ENCODE assay signal across 22 mouse cellular contexts in the genomic region with DNA sequence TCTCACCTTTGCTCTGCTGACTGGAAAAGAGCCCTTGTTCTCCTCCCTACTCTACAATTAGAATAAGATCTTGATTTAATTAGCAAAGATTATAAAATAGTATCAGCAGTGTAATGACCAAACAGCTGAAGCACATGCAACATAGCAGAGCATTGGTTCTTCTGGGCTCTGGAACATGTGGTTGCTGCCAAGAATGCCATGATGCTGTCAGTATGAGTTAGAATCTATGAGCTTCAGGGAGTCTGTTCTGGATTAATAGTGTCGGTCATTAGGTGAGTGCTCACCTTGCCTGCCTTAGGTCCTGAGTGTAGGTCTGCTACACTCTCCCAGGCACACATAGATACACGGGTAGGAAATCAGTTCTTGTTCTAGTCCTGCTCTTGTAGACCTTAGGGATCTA.
DNase-seq lines count a peak whose midpoint lies in the region; ATAC-seq and TF ChIP-seq lines count a peak whose summit lies in the region.
"Had no signal": no experiment of that assay in that cellular context is flagged by ENCODE, and none has a peak within 500 bp of the region (broad histone marks: within the 10 kb centered on the region; RNA-seq: fewer than 3 reads in every experiment).

No protein-coding gene starts in this region.

- 0 out of 2 replicates have a peak, but pooled peaks cover 3% of the 10 kb centered on the region for H3K36me3 ChIP-seq in heart, embryonic 11.5 days (ENCODE audit: control insufficient read depth, insufficient read depth, low read length)
- H3K36me3 ChIP-seq: embryonic facial prominence, embryonic 12.5 days; hindbrain, embryonic 15.5 days had no signal

- H3K9me3 ChIP-seq in heart, embryonic 11.5 days (replicated peaks; ENCODE audit: control insufficient read depth, low read length): no peaks in the 10 kb centered on the region
- H3K9me3 ChIP-seq: embryonic facial prominence, embryonic 12.5 days; heart, embryonic 12.5 days; hindbrain, embryonic 10.5 days; hindbrain, embryonic 15.5 days had no signal

- H3K4me2 ChIP-seq in heart, embryonic 11.5 days: no peak overlapping the region
- H3K4me2 ChIP-seq: embryonic facial prominence, embryonic 12.5 days; heart, embryonic 12.5 days; hindbrain, embryonic 15.5 days had no signal

- H3K4me1 ChIP-seq in heart, embryonic 11.5 days (ENCODE audit: control insufficient read depth, insufficient read depth, low read length): peaks cover 8% of the 10 kb centered on the region
- H3K4me1 ChIP-seq: embryonic facial prominence, embryonic 12.5 days; hindbrain, embryonic 10.5 days had no signal

- H3K27ac ChIP-seq in left cerebral cortex, adult 2 months: peak overlapping the region; percentile 13; the same call in 1 of the 2 replicates
- H3K27ac ChIP-seq in heart, embryonic 11.5 days (ENCODE audit: low read depth, low read length): no peak overlapping the region
- H3K27ac ChIP-seq: embryonic facial prominence, embryonic 12.5 days; heart, adult 2 months; hindbrain, embryonic 10.5 days; hindbrain, embryonic 15.5 days had no signal

- no peak overlapping the region for H3K4me3 ChIP-seq in left cerebral cortex, adult 2 months
- H3K4me3 ChIP-seq in heart, embryonic 11.5 days (ENCODE audit: low read depth, low read length): no peak overlapping the region
- H3K4me3 ChIP-seq: embryonic facial prominence, embryonic 12.5 days; heart, adult 2 months; heart, embryonic 12.5 days; hindbrain, embryonic 10.5 days; hindbrain, embryonic 15.5 days had no signal

- WGBS in heart, embryonic 11.5 days (ENCODE audit: insufficient replicate concordance): 81% methylated on average over 2 of the region's 2 CpGs

- H3K27me3 ChIP-seq in heart, embryonic 11.5 days (ENCODE audit: control insufficient read depth, insufficient read depth, low read length): no peaks in the 10 kb centered on the region
- H3K27me3 ChIP-seq: embryonic facial prominence, embryonic 12.5 days; heart, embryonic 12.5 days; hindbrain, embryonic 15.5 days; Patski had no signal

- intact Hi-C loops in left cerebral cortex, adult 2 months (cut with DNase I): no loop called here

- peak; percentile 25 for DNase-seq in cerebellum, adult 11-12 months
- DNase-seq in cerebellum, postnatal 4 days (ENCODE audit: low spot score in 2 of 2): no peak
- no peak for DNase-seq in left cerebral cortex, adult 2 months (ENCODE audit: extremely low spot score in 1 of 2, low spot score in 2 of 2)
- DNase-seq in left cerebral cortex, adult 18-20 months (ENCODE audit: low spot score in 2 of 2): no peak
- peak; percentile 20 for DNase-seq in cerebellum, adult 8-10 months
- peak; percentile 44 to 57 for DNase-seq in cerebellum, postnatal 14 days
- DNase-seq in urinary bladder, postnatal 10 days (ENCODE audit: low spot score): no peak
- DNase-seq: adrenal gland, postnatal 14 days; embryo, embryonic 11 days; gastrocnemius, postnatal 10 days; heart, adult 2 months; kidney, adult 8-10 months had no signal

- no peak for TF ChIP-seq CTCF in left cerebral cortex, adult 2 months (IDR thresholded peaks at IDR 0.05)

- H3K9ac ChIP-seq in heart, embryonic 11.5 days (ENCODE audit: low read depth, low read length): no peak overlapping the region
- H3K9ac ChIP-seq: embryonic facial prominence, embryonic 12.5 days; forebrain, postnatal 0 days; heart, embryonic 12.5 days; hindbrain, embryonic 15.5 days had no signal

- ATAC-seq in heart, embryonic 11.5 days (replicated peaks; ENCODE audit: insufficient number of reproducible peaks, low FRiP score, low TSS enrichment): no peak
- ATAC-seq: activated CD4-positive, CD25-positive, alpha-beta regulatory T cell, adult 4 months; inflammation-experienced regulatory T-cells, adult 6 months; intestine, postnatal 0 days; Patski had no signal

Comparison
In these comparisons a context has a peak if more than half of its experiments do, and no peak if none do; other contexts are left out.
1. DNase-seq: peak in cerebellum, adult 11-12 months (single experiment), cerebellum, adult 8-10 months (single experiment) and cerebellum, postnatal 14 days (2 of 2); none in cerebellum, postnatal 4 days (0 of 2), left cerebral cortex, adult 2 months (0 of 2), left cerebral cortex, adult 18-20 months (0 of 2) and urinary bladder, postnatal 10 days (single experiment).